Mouse (Mus musculus) MEL (cell line): ENCODE results near the gene Olfr67.

Experiments
- CTCF ChIP-seq, 3 experiments: IDR thresholded peaks in 2 of 3; conservative IDR thresholded peaks in 1 of 3; 2 replicates each; pipeline ENCODE4 v1.5.1; 2011 to 2012; ENCODE audit warnings: low read length in 3 of 3, low read depth in 2 of 3, mild to moderate bottlenecking in 2 of 3, improper control_type of control experiment in 1 of 3, inconsistent platforms in 1 of 3, mixed read lengths in 1 of 3, moderate library complexity in 1 of 3; ENCODE audit not compliant: control insufficient read depth in 1 of 3, insufficient read depth in 1 of 3, poor library complexity in 1 of 3, severe bottlenecking in 1 of 3
- MAFK ChIP-seq: IDR thresholded peaks from 2 replicates; pipeline ENCODE4 v1.6.1; 2011; ENCODE audit warnings: low read depth, mild to moderate bottlenecking, low read length, improper control_type of control experiment, borderline replicate concordance
- ZKSCAN1 ChIP-seq: IDR thresholded peaks from 2 replicates; pipeline ENCODE4 v1.6.1; 2012; ENCODE audit warnings: low read depth, mild to moderate bottlenecking, inconsistent platforms, low read length, improper control_type of control experiment, moderate library complexity

GRCm38 (mm10) chr7:103826255-103826887, 34.8 kb upstream of the Olfr67 start:
- no peak for TF ChIP-seq ZKSCAN1
- TF ChIP-seq MAFK, result no peak
- TF ChIP-seq CTCF (IDR thresholded peaks at IDR 0.05 in 2 of 3, conservative IDR thresholded peaks at IDR 0.05 in 1 of 3; ENCODE audit: control insufficient read depth in 1 of 3, insufficient read depth in 1 of 3, low read depth in 2 of 3, low read length in 3 of 3, poor library complexity in 1 of 3, severe bottlenecking in 1 of 3), result no peak
